Mouse (Mus musculus): Measurements from ENCODE around the gene Rnf7.

GRCm38 (mm10) chr9:96505156-96505555 lies 26.7 kb upstream of the Rnf7 start:
- TF ChIP-seq CTCF (conservative IDR thresholded peaks at IDR 0.05; ENCODE audit: low read length) (no peak), POU5F1 (IDR thresholded peaks at IDR 0.05; ENCODE audit: borderline replicate concordance, low read length) (no peak)
